Mouse (Mus musculus) heart, adult 11 months (tissue): Measurements from ENCODE around the gene Map2k6.

ENCODE experiments used
- DNase-seq: peaks from one replicate; pipeline ENCODE4 v3.0.0; 2022

The Map2k6 gene

GRCm38 (mm10) chr11:110566307-110566706 is 167.4 kb downstream of the Map2k6 start:
- peak; percentile 87 for DNase-seq

DNA sequence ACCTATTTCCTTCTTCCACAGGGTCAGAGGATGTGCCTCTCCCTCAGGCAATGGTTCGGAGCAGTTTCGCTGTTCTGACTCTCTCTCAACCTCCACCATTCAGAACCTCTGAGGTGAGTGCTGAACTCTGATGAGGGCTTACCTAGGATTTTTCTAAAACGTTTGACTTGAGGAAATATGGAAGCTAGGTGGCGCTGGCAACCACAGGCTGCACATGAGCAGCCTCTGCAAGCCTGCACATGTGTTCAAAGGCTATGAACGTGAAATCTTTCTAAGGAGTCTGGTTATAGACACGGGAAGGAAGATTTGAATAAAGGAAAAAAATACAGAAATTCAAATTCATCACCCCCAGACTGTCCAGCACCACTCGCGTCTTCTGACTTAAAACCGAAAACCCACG is 173.6 kb downstream of the Map2k6 start:
- no peak for DNase-seq
